Mouse (Mus musculus): ENCODE results near the gene Olfr1043. TPM values are rescaled to one million over a fixed set of nuclear protein-coding genes. Genes with fewer than 3 reads are reported as not detected.
"Not testable (repeated sequence)": the region's sequence is repeated elsewhere in the genome, so short reads cannot be mapped to it uniquely, and the experiment has no call there.

Gene Olfr1043
- polyA plus RNA-seq (2014; fragmentation: Nextera tagmentation; extraction: Ambion mirVana), result not detected in 2 replicates

DNA sequence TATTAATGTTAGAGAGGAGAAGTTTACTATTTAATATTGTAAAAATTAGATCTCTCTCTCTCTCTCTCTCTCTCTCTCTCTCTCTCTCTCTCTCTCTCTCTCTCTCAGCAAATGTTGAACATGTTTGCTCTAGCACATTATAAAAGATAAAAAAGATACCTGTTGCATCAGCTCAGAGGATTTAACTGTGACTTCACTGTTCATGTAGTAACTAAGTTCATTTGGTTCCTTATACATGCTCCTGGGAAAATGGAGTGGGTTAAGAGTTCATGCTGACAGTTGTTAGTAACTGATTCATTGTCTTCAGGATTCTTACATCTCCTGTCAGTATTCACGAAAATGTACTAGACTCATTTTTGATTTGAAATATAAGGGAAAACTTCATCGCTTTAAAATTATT is at the start of gene Olfr1043:
Olfr1043 (minus strand) TSS at position 101 of the 400 bp plus-strand sequence.
- Histone ChIP-seq H3K27ac (replicated peaks; ENCODE audit: low read depth, low read length) (no peak within 1 kb of the TSS), H3K27me3 (ENCODE audit: control insufficient read depth, insufficient read depth, low read length) (no peaks in the 10 kb centered on the region), H3K4me1 (ENCODE audit: control insufficient read depth, insufficient read depth, low read length) (no peaks in the 10 kb centered on the region), H3K4me2 (ENCODE audit: low read depth, low read length) (no peak within 1 kb of the TSS), H3K4me3 (ENCODE audit: low read depth, low read length) (no peak within 1 kb of the TSS), H3K9me3 (replicated peaks; ENCODE audit: control insufficient read depth, low read length) (no peaks in the 10 kb centered on the region), H3K36me3 (replicated peaks; ENCODE audit: control insufficient read depth, insufficient read depth, low read depth, low read length) (no peaks in the 10 kb centered on the region), H3K9ac (replicated peaks; ENCODE audit: low read length) (no peak within 1 kb of the TSS)
- DNase-seq (ENCODE audit: low spot score) (no peak), ATAC-seq (replicated peaks; ENCODE audit: insufficient number of reproducible peaks, low FRiP score, low TSS enrichment, low read depth) (no peak)
- whole genome bisulfite sequencing, result 88% methylated on average over 2 of the region's 2 CpGs

DNA sequence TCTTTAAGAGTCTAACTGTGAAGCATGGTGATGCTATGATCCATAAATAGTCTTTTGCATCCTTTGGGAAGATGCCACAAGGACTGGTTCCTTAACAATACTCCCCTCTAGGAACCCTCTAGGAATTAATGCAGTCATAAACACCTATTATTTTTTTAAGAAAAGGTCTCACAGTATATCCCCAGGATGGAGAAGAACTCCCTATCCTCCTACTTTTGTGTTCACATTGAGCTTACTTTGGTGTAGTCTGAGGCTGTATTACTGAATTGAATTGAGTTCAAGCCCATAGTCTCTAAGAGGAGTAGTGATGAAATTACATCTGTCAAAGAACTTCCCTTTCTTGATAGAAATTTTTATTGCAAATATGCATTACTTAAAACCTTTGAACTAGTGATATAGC is 35.6 kb upstream of the Olfr1043 start, which contains the start of gene Olfr1045:
Olfr1045 (minus strand) TSS at position 101 of the 400 bp plus-strand sequence.
- ATAC-seq (replicated peaks; ENCODE audit: insufficient number of reproducible peaks, low FRiP score, low TSS enrichment, low read depth), result no peak
- H3K36me3 ChIP-seq (replicated peaks; ENCODE audit: control insufficient read depth, insufficient read depth, low read depth, low read length), result no peaks in the 10 kb centered on the region
- no peaks in the 10 kb centered on the region for H3K4me1 ChIP-seq (ENCODE audit: control insufficient read depth, insufficient read depth, low read length)

DNA sequence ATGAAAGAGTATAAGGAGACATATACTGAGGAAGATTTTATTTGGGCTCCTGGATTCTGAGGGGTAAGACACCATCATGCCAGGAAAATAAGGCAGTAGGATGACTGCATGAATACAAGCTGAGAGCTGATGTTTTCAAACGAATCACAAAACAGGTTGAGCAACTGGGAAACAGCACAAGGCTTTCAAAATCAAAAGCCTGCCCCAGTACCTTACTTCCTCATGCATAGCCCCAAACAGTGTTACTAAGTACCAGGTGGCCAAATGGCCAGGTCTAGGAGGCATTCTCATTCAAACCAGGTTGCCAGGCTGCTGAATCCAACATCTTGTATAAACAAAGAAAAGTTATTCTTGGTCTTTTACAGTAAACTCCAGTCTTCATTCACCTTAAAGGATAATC is 28.5 kb upstream of the Olfr1043 start:
- DNase-seq (ENCODE audit: low spot score), result no peak

More for the DNA sequence above, 35.6 kb upstream of the Olfr1043 start, which contains the start of gene Olfr1045:
- H3K9ac ChIP-seq (replicated peaks; ENCODE audit: low read length), result no peak within 1 kb of the TSS
- no peaks in the 10 kb centered on the region for H3K9me3 ChIP-seq (replicated peaks; ENCODE audit: control insufficient read depth, low read length)
- H3K4me3 ChIP-seq (ENCODE audit: low read depth, low read length), result no peak within 1 kb of the TSS
- H3K4me2 ChIP-seq (ENCODE audit: low read depth, low read length), result no peak within 1 kb of the TSS
- H3K27me3 ChIP-seq (ENCODE audit: control insufficient read depth, insufficient read depth, low read length), result no peaks in the 10 kb centered on the region
- no peak for DNase-seq (ENCODE audit: low spot score)
- no peak within 1 kb of the TSS for H3K27ac ChIP-seq (replicated peaks; ENCODE audit: low read depth, low read length)

DNA sequence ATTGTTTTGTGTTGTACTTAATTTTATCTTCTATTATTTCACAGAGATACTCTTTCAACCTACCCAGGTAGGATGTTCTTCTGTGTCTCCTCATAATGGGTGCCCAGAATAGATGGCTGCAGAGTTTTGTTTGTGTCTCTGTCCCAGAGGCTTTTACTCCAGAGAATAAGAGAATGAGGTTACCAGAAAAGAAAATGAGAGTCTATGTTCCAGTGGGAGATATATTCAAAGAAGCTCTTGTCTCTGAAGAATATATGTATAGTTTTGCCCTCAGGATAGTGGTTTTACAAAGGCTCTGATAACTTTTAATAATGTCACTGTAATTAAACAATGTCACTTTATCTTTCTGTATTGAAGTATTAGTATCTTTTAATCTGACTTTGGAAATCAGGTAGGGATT is 18.3 kb upstream of the Olfr1043 start, which contains the start of gene Olfr52:
Olfr52 (minus strand) TSS at position 101 of the 400 bp plus-strand sequence.
- no peak for DNase-seq (ENCODE audit: low spot score)

More for the DNA sequence above, 28.5 kb upstream of the Olfr1043 start:
- Histone ChIP-seq H3K9me3 (replicated peaks; ENCODE audit: control insufficient read depth, low read length) (no peaks in the 10 kb centered on the region), H3K27ac (replicated peaks; ENCODE audit: low read depth, low read length) (no peak overlapping the region), H3K36me3 (replicated peaks; ENCODE audit: control insufficient read depth, insufficient read depth, low read depth, low read length) (no peaks in the 10 kb centered on the region), H3K4me3 (ENCODE audit: low read depth, low read length) (no peak overlapping the region), H3K9ac (replicated peaks; ENCODE audit: low read length) (no peak overlapping the region), H3K27me3 (ENCODE audit: control insufficient read depth, insufficient read depth, low read length) (no peaks in the 10 kb centered on the region), H3K4me1 (ENCODE audit: control insufficient read depth, insufficient read depth, low read length) (no peaks in the 10 kb centered on the region), H3K4me2 (ENCODE audit: low read depth, low read length) (no peak overlapping the region)
- 47% methylated on average over 1 of the region's 1 CpGs for WGBS
- ATAC-seq (replicated peaks; ENCODE audit: insufficient number of reproducible peaks, low FRiP score, low TSS enrichment, low read depth), result no peak

DNA sequence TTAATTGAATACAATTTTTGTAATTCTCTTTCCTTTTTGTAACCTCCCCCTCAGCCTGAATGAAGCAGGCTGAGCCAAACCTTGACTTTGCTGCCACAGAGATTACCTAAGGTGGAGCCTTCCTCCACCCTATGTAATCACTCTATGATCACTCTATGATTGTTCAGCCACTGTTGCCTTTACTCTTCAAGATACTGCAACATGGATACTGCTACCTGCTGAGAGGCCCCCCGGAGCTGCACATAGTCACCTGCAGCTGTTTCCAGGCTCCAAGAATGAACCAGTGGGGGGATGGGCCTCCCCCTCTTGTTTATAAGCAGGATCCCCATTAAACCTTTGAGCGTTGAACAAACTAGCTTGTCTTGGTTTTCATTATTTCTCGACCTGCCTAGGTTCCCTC is 12.6 kb upstream of the Olfr1043 start:
- Histone ChIP-seq H3K9me3 (replicated peaks; ENCODE audit: control insufficient read depth, low read length) (no peaks in the 10 kb centered on the region), H3K27ac (replicated peaks; ENCODE audit: low read depth, low read length) (no peak overlapping the region), H3K36me3 (replicated peaks; ENCODE audit: control insufficient read depth, insufficient read depth, low read depth, low read length) (no peaks in the 10 kb centered on the region), H3K9ac (replicated peaks; ENCODE audit: low read length) (no peak overlapping the region), H3K4me3 (ENCODE audit: low read depth, low read length) (no peak overlapping the region), H3K4me1 (ENCODE audit: control insufficient read depth, insufficient read depth, low read length) (no peaks in the 10 kb centered on the region), H3K4me2 (ENCODE audit: low read depth, low read length) (no peak overlapping the region), H3K27me3 (ENCODE audit: control insufficient read depth, insufficient read depth, low read length) (no peaks in the 10 kb centered on the region)
- no peak for DNase-seq (ENCODE audit: low spot score)
- 81% methylated on average over 3 of the region's 3 CpGs for WGBS
- ATAC-seq (replicated peaks; ENCODE audit: insufficient number of reproducible peaks, low FRiP score, low TSS enrichment, low read depth), result no peak

More for the DNA sequence above, 18.3 kb upstream of the Olfr1043 start, which contains the start of gene Olfr52:
- Histone ChIP-seq H3K4me3 (ENCODE audit: low read depth, low read length) (no peak within 1 kb of the TSS), H3K36me3 (replicated peaks; ENCODE audit: control insufficient read depth, insufficient read depth, low read depth, low read length) (no peaks in the 10 kb centered on the region), H3K4me1 (ENCODE audit: control insufficient read depth, insufficient read depth, low read length) (no peaks in the 10 kb centered on the region), H3K27ac (replicated peaks; ENCODE audit: low read depth, low read length) (no peak within 1 kb of the TSS), H3K4me2 (ENCODE audit: low read depth, low read length) (no peak within 1 kb of the TSS), H3K9me3 (replicated peaks; ENCODE audit: control insufficient read depth, low read length) (no peaks in the 10 kb centered on the region), H3K9ac (replicated peaks; ENCODE audit: low read length) (no peak within 1 kb of the TSS), H3K27me3 (ENCODE audit: control insufficient read depth, insufficient read depth, low read length) (no peaks in the 10 kb centered on the region)
- ATAC-seq (replicated peaks; ENCODE audit: insufficient number of reproducible peaks, low FRiP score, low TSS enrichment, low read depth), result no peak

DNA sequence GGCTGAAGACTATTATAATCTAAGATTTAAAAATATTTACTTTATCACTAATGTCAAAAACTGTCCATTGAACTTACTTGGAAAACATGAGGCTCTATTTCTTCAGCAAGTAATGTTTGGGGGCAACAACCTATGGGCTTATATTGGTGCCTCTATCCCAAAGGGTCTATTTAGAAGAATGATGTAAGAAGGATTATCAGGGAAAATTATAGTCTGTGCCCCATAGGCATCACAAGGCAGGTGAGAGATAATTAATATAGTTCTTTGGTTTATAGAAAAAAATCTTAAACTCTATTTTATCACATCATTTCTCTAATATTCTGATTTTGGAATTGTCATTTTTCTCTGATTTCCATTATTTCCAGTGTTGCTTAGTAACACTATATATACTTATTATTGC is 10.4 kb upstream of the Olfr1043 start, which contains the start of gene Olfr1044:
Olfr1044 (minus strand) TSS at position 101 of the 400 bp plus-strand sequence.
- H3K9ac ChIP-seq (replicated peaks; ENCODE audit: low read length), result no peak within 1 kb of the TSS
- H3K4me1 ChIP-seq (ENCODE audit: control insufficient read depth, insufficient read depth, low read length), result no peaks in the 10 kb centered on the region
- DNase-seq (ENCODE audit: low spot score) (no peak), ATAC-seq (replicated peaks; ENCODE audit: insufficient number of reproducible peaks, low FRiP score, low TSS enrichment, low read depth) (no peak)
- H3K27me3 ChIP-seq (ENCODE audit: control insufficient read depth, insufficient read depth, low read length), result no peaks in the 10 kb centered on the region
- no peak within 1 kb of the TSS for H3K4me3 ChIP-seq (ENCODE audit: low read depth, low read length)
- no peak within 1 kb of the TSS for H3K27ac ChIP-seq (replicated peaks; ENCODE audit: low read depth, low read length)
- H3K4me2 ChIP-seq (ENCODE audit: low read depth, low read length), result no peak within 1 kb of the TSS
- H3K36me3 ChIP-seq (replicated peaks; ENCODE audit: control insufficient read depth, insufficient read depth, low read depth, low read length), result no peaks in the 10 kb centered on the region
- H3K9me3 ChIP-seq (replicated peaks; ENCODE audit: control insufficient read depth, low read length), result no peaks in the 10 kb centered on the region

DNA sequence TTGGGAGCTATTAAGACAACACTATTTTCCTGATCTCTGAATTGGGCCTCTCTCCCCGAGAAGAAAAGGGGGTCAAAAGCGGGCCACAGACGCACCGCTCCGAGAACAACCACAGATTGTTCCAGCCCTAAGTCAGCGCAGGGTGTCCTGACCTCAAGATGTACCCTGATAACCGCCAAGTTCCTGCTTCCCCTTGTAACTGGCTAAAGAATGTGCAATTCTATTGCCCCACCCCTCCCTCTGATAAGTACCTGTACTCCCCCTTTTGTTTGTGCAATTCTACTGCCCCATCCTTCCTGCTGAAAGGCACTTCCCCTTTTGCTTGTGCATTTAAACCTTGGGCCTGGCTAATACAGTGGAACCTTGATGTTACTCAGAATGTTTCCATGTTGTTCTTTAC is 8.1 kb upstream of the Olfr1043 start:
- H3K27ac ChIP-seq (replicated peaks; ENCODE audit: low read depth, low read length); ATAC-seq (replicated peaks; ENCODE audit: insufficient number of reproducible peaks, low FRiP score, low TSS enrichment, low read depth); H3K36me3 ChIP-seq (replicated peaks; ENCODE audit: control insufficient read depth, insufficient read depth, low read depth, low read length); H3K27me3 ChIP-seq (ENCODE audit: control insufficient read depth, insufficient read depth, low read length); H3K9me3 ChIP-seq (replicated peaks; ENCODE audit: control insufficient read depth, low read length); DNase-seq (ENCODE audit: low spot score); H3K9ac ChIP-seq (replicated peaks; ENCODE audit: low read length); H3K4me2 ChIP-seq (ENCODE audit: low read depth, low read length); H3K4me3 ChIP-seq (ENCODE audit: low read depth, low read length); H3K4me1 ChIP-seq (ENCODE audit: control insufficient read depth, insufficient read depth, low read length): not testable (repeated sequence)
- WGBS, result 86% methylated on average over 7 of the region's 7 CpGs

DNA sequence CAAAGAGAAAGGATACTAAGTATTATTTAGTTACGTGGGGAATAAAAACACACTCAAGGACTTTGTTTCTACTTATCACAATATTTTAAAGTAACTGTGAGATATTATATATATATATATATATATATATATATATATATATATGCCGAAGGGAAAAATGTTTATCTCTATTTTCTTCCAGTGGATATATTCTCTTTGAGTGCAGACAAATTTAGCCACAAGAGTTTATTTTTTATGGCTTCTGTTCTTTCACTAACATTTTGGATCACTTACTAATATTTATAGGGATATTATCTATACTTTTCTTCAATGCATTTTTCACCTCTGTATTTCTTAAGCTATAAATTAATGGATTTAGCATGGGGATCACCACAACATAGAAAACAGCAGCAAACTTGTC is 5.6 kb downstream of the Olfr1043 start, which contains the start of gene Olfr1042:
Olfr1042 (minus strand) TSS at position 101 of the 400 bp plus-strand sequence.
- Histone ChIP-seq H3K4me1 (ENCODE audit: control insufficient read depth, insufficient read depth, low read length) (no peaks in the 10 kb centered on the region), H3K4me3 (ENCODE audit: low read depth, low read length) (no peak within 1 kb of the TSS), H3K27ac (replicated peaks; ENCODE audit: low read depth, low read length) (no peak within 1 kb of the TSS), H3K4me2 (ENCODE audit: low read depth, low read length) (no peak within 1 kb of the TSS), H3K27me3 (ENCODE audit: control insufficient read depth, insufficient read depth, low read length) (no peaks in the 10 kb centered on the region), H3K36me3 (replicated peaks; ENCODE audit: control insufficient read depth, insufficient read depth, low read depth, low read length) (no peaks in the 10 kb centered on the region), H3K9me3 (replicated peaks; ENCODE audit: control insufficient read depth, low read length) (no peaks in the 10 kb centered on the region), H3K9ac (replicated peaks; ENCODE audit: low read length) (no peak within 1 kb of the TSS)
- DNase-seq (ENCODE audit: low spot score) (no peak), ATAC-seq (replicated peaks; ENCODE audit: insufficient number of reproducible peaks, low FRiP score, low TSS enrichment, low read depth) (no peak)
- 90% methylated on average over 2 of the region's 2 CpGs for WGBS

All from embryonic facial prominence, embryonic 11.5 days (tissue).